Mouse (Mus musculus) kidney, adult 2 months (tissue): ENCODE measurements around the gene Ano6. TPM values are rescaled to one million over a fixed set of nuclear protein-coding genes. Genes with fewer than 3 reads are reported as not detected.
A peak's percentile ranks its signal among the peaks of the same experiment; 100 is the strongest.

Experiments
- DNase-seq: peaks from one replicate; pipeline ENCODE4 v3.0.0; 2021
- H3K27ac ChIP-seq: fragments of 200-500 bp; 2 replicates; pipeline ENCODE4 v1.5.1; 2012; ENCODE audit warnings: low read depth, low read length, control low read depth, inconsistent platforms; ENCODE audit not compliant: insufficient read depth
- H3K27me3 ChIP-seq: fragments of 200-500 bp; replicated peaks from 2 replicates; pipeline ENCODE4 v1.6.1; 2012; ENCODE audit warnings: mild to moderate bottlenecking, moderate library complexity, low read length, inconsistent platforms; ENCODE audit not compliant: control insufficient read depth, insufficient read depth
- H3K36me3 ChIP-seq: fragments of 200-500 bp; 2 replicates; pipeline ENCODE4 v1.6.1; 2012; ENCODE audit warnings: mild to moderate bottlenecking, moderate library complexity, low read length, inconsistent platforms; ENCODE audit not compliant: control insufficient read depth, insufficient read depth
- H3K4me1 ChIP-seq: fragments of 200-500 bp; 2 replicates; pipeline ENCODE4 v1.6.1; 2011; ENCODE audit warnings: low read length; ENCODE audit not compliant: control insufficient read depth, insufficient read depth
- H3K4me3 ChIP-seq: fragments of 200-500 bp; 2 replicates; pipeline ENCODE4 v1.5.1; 2011; ENCODE audit warnings: mild to moderate bottlenecking, low read depth, low read length, control low read depth; ENCODE audit not compliant: insufficient read depth
- CTCF ChIP-seq: fragments of 200-500 bp; conservative IDR thresholded peaks from 2 replicates; pipeline ENCODE4 v1.5.1; 2011; ENCODE audit warnings: low read depth, mild to moderate bottlenecking, control low read depth, low read length, moderate library complexity, mixed read lengths; ENCODE audit not compliant: insufficient read depth, insufficient read length
- POLR2A ChIP-seq: fragments of 200-500 bp; IDR thresholded peaks from one replicate; pipeline ENCODE4 v1.6.1; 2011; ENCODE audit warnings: low read depth, low read length, control low read depth
- WGBS: fragments of 180-500 bp; shearing (Covaris S2); methylation state at CpG from one replicate; pipeline ENCODE4 v1.1.7; 2018; 5-methylcytosine and 5-hydroxymethylcytosine counted together
- polyA plus RNA-seq: library from polyadenylated mRNA; depleted of rRNA; stranded (reverse); fragments of >200 nt; gene quantifications from 2 replicates; pipeline ENCODE4 v1.2.3, GENCODE M21; 2012

The Ano6 gene
- polyA plus RNA-seq, 1 experiment = 40.3 TPM

DNA sequence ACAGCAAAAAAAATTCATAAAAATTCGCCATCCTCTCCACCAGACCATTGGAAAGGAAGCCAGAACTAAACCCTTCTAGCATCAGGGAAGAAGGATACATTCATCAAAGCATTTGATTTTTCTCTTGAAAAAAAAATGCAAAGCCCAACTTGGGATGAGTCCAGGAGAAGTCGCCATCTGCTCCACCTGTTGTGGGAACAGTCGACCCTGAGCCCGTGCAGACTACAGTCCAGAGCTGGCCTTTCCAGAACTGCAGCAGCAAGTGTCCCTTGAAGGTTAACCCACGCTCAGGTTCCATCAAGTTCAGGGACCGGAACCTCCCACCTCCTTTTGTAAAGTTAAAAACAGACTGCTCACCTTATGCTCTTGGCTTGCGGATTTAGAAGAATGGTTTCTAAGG lies 29.2 kb upstream of the Ano6 start:
- no peak for DNase-seq
- no peaks in the 10 kb centered on the region for H3K36me3 ChIP-seq
- H3K27ac ChIP-seq = no peak overlapping the region
- no peak overlapping the region for H3K4me3 ChIP-seq
- no peak for TF ChIP-seq CTCF
- H3K4me1 ChIP-seq = no peaks in the 10 kb centered on the region
- H3K27me3 ChIP-seq = no peaks in the 10 kb centered on the region; the same call in 1 of the 2 replicates
- 50% methylated on average over 7 of the region's 7 CpGs for WGBS

DNA sequence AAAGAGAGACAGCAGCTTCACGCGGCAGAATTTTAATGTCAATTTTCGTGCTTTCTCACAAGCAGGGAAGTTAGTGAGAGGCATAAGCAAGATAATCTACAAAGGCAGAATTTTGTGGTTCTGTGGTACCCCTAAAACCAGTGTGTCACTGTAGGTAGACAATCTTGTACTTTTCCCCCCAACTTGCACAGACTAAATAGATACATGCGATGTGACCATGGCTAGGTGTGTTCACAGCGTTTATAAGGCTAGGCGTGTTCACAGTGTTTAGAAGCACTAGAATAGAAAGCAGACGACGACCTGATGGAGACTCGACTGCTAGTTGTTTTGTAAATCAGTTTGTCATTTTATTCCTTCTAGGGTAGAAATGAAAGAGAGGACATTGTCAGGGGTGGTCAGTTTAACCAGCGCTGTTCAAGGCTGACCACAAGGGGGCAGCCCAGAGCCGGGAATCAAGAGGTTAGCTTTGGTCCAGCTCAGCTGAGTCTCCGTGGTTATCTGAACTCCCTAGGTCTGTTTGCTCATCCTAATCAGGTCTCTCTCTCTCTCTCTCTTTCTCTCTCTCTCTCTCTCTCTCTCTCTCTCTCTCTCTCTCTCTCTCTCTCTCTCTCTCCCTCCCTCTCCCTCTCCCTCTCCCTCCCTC lies 27.9 kb upstream of the Ano6 start:
- Histone ChIP-seq H3K27ac (no peak overlapping the region), H3K4me1 (no peaks in the 10 kb centered on the region), H3K27me3 (no peaks in the 10 kb centered on the region; the same call in 1 of the 2 replicates), H3K36me3 (no peaks in the 10 kb centered on the region), H3K4me3 (no peak overlapping the region)
- peak; percentile 73 for DNase-seq
- WGBS = 39% methylated on average over 12 of the region's 12 CpGs
- TF ChIP-seq CTCF = peak; percentile 85
- TF ChIP-seq POLR2A = no peak

DNA sequence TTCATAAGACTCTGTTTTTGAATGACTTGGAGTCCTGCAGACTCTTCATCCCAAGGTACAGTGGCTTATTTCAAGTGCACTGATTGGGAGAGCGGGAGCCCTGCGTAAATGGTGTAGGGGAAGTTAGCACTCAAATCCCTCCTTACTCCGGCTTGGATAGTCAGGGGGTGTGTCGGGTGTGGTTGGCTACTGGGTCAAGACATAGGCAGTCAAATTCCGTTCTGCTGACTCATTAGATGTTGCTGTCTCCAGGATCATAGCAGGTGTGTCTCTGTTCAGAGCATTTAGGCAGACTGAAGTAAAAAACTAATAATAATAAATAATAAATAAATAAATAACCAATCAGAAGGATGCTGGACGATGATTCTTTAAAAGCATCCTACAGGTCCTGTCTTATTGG lies 27.2 kb upstream of the Ano6 start:
- Histone ChIP-seq H3K27ac (no peak overlapping the region), H3K4me3 (no peak overlapping the region), H3K36me3 (no peaks in the 10 kb centered on the region), H3K4me1 (no peaks in the 10 kb centered on the region), H3K27me3 (no peaks in the 10 kb centered on the region; the same call in 1 of the 2 replicates)
- no peak for TF ChIP-seq POLR2A
- WGBS = 57% methylated on average over 6 of the region's 6 CpGs
- no peak for DNase-seq

DNA sequence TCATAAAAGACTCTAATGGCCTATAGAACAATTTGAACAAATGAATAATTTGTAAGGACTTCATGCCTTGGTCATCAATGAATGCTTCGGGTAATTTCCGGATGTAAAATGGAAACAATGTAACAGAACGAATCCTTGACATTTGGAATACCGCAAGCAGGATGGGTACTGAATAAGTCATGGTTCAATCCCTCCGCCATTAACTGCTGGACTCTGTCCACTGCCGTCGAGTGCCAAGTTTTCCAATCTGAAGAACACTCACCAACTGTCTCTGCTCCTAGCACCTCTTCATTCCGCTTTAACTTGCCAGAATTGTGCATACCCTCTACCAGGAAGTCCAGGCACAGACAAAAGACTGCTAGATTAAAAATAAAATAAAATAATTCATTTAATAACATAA lies 25.4 kb upstream of the Ano6 start:
- WGBS = 67% methylated on average over 8 of the region's 8 CpGs
- peak; percentile 77 for DNase-seq
- H3K4me1 ChIP-seq = no peaks in the 10 kb centered on the region
- no peak overlapping the region for H3K27ac ChIP-seq
- no peak overlapping the region for H3K4me3 ChIP-seq
- H3K27me3 ChIP-seq = no peaks in the 10 kb centered on the region; the same call in 1 of the 2 replicates
- TF ChIP-seq POLR2A (no peak), CTCF (no peak)
- H3K36me3 ChIP-seq = no peaks in the 10 kb centered on the region

DNA sequence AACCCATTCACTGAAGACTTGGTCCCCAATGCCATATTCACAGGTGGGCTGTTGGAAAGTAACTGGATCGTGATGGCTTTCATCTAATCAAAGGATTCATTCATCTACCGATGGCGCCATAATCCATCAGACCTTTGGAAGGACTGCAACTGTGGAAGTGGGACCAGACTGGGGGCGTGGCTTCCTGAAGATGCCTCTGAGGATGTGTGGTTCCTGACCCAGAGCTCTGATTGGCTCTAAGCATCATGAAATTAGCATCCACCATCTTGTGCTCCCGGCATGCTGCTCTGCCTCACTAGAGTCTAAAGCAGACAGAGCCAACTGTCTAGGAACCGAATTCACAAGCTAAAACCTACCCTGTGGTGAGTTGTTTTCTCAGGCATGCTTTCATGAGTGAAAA lies 24.7 kb upstream of the Ano6 start:
- no peak for DNase-seq
- H3K4me3 ChIP-seq = no peak overlapping the region
- no peaks in the 10 kb centered on the region for H3K36me3 ChIP-seq
- H3K4me1 ChIP-seq = no peaks in the 10 kb centered on the region
- no peaks in the 10 kb centered on the region; the same call in 1 of the 2 replicates for H3K27me3 ChIP-seq
- TF ChIP-seq CTCF = no peak
- TF ChIP-seq POLR2A = no peak
- 85% methylated on average over 6 of the region's 6 CpGs for WGBS
- no peak overlapping the region for H3K27ac ChIP-seq

DNA sequence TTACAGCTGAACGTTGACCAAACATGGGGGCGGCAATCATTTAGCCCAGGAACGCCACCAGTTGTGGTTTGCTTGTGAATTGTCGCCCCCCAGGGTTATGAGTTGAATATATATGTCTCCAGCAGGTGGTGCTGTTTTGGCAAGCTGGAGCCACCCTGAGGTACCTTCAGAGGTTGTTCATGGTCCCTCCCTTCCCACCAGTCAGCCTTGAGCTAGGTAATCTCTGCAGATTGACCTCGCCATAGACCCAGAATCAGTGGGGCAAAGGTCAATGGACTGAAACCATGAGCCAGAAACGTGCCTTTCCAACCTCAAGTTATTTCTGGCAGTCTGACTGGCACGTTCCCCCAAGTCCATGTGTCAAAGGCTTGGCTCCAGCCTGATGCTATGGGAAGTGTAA lies 22.8 kb upstream of the Ano6 start:
- Histone ChIP-seq H3K4me1 (no peaks in the 10 kb centered on the region), H3K27ac (no peak overlapping the region), H3K36me3 (no peaks in the 10 kb centered on the region), H3K27me3 (no peaks in the 10 kb centered on the region), H3K4me3 (no peak overlapping the region)
- 65% methylated on average over 7 of the region's 7 CpGs for WGBS
- DNase-seq = peak; percentile 44
- TF ChIP-seq CTCF = peak; percentile 52
- TF ChIP-seq POLR2A = no peak

DNA sequence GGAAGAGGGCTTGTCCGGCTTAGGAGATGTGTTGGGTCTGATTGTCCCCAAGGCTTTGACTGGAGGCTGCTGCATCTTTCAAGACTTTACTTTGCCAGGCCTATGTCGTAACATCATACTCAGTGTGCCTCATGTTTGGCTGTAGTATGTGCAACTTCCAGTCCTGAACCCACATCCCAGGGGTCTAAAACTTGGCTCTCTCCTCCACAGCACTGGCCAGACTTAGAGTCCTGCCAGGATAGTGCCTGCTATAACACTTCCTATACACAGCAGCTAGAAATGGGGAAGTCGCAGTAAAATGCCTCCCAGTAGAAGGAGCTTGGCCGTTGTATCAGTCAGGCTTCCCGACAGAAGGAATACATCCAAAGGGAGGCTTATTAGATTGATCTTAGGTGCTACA lies 21.9 kb upstream of the Ano6 start:
- DNase-seq = no peak
- no peaks in the 10 kb centered on the region for H3K36me3 ChIP-seq
- WGBS = 89% methylated on average over 5 of the region's 5 CpGs
- no peak overlapping the region for H3K4me3 ChIP-seq
- no peaks in the 10 kb centered on the region for H3K4me1 ChIP-seq
- no peak overlapping the region for H3K27ac ChIP-seq
- no peaks in the 10 kb centered on the region for H3K27me3 ChIP-seq
- no peak for TF ChIP-seq CTCF
- TF ChIP-seq POLR2A = no peak

DNA sequence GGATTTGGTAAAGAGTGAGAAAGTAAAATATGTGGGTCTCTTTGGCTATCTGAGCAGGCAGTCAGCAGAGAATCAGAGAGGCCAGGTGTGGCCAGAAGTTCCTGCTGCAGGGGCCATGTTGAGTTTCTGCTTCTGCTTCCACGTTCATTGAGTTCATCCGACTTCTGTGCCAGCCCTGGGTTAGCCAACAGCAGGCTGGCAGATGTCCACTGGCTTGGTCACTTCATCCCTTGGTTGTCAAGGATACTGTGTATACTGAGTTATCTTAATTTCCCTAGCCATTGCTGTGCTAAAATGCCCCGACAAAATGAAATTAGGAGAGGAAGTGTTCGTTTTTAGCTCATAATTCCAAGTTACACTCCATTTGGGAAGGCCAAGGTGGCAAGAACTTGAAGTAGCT lies 21.1 kb upstream of the Ano6 start:
- WGBS = 78% methylated on average over 4 of the region's 4 CpGs
- Histone ChIP-seq H3K27ac (no peak overlapping the region), H3K4me1 (0 out of 2 replicates have a peak, but pooled peaks cover 3% of the 10 kb centered on the region), H3K36me3 (no peaks in the 10 kb centered on the region), H3K27me3 (no peaks in the 10 kb centered on the region), H3K4me3 (no peak overlapping the region)
- no peak for TF ChIP-seq CTCF
- TF ChIP-seq POLR2A = no peak
- no peak for DNase-seq
